Mouse (Mus musculus) Muller cell, postnatal 12 days (primary cell): ENCODE data around the gene Gm20458.

Source experiments
- DNase-seq: peaks from one replicate; pipeline ENCODE4 v3.0.0-alpha.2; 2015; ENCODE audit errors: inconsistent ontology term

Gm20458 gene

GRCm38 (mm10) chr2:164500511-164500910 is 39.7 kb downstream of the Gm20458 start:
- DNase-seq: no peak

DNA sequence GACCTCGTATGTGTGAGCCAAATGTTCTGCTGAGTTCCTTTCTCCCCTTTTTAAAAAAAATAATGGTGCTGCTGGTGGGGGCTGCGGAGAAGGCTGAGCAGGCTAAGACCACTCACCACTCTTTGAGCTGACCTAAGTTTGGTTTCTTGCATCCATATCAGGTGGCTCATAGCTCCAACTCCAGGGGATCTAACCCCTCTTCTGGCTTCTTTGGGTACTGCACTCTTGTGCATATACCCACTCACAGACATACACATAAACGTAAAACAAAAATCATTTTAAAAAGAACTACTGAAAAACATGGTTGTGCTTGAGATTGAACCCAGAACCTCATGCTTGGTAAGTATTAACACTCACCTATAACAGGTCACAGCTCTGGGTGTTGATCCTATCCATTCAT is 44.2 kb downstream of the Gm20458 start:
- no peak for DNase-seq

DNA sequence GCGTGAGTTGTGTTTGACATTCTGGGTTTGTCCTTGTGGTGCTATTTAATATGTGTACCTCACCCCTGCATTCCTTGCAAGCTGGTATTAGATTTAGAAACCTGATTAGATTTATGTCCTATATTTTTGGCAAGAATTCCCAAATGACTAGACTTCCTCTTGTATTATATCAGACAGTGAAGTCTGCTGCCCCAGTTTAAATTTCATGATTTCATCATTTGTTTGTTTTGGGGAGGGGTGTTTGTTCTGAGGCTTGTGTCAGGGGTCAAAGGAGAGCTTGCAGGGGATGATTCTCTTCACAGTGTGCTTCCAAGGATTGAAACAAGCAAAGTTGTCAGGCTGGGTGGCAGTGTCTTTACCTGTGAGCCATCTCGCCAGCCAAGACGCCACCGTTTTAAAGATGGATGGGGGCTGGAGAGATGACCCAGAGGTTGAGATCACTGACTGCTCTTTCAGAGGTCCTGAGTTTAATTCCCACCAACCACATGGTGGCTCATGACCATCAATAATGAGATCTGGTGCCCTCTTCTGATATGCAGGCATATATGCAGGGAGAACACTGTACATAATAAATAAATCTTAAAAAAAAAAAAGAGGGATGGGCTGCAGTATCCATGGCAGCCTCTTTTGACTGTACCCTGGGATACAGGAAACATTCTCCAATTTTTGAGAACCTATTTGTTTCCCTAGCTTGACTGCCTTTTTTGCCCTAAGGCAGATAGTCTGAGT is 45.0 kb downstream of the Gm20458 start:
- DNase-seq: no peak

DNA sequence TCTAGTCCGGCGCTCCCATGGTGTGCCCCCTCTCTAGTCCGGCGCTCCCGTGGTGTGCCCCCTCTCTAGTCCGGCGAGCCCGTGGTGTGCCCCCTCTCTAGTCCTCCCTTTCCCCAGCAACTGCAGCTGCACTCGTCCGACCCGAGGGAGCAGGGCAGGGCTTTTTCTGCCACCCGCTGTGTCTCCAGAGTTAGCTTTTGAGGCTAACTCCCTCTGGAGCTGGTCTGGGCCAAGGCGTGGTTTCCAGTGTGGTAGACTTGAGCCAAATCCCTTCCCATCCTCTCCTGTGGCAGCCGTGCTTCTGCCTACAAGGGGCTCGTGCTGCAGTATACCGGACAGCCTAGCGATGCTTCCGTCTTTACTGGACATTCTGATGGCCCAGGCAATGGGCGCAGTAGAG is 47.0 kb downstream of the Gm20458 start:
- DNase-seq: no peak

DNA sequence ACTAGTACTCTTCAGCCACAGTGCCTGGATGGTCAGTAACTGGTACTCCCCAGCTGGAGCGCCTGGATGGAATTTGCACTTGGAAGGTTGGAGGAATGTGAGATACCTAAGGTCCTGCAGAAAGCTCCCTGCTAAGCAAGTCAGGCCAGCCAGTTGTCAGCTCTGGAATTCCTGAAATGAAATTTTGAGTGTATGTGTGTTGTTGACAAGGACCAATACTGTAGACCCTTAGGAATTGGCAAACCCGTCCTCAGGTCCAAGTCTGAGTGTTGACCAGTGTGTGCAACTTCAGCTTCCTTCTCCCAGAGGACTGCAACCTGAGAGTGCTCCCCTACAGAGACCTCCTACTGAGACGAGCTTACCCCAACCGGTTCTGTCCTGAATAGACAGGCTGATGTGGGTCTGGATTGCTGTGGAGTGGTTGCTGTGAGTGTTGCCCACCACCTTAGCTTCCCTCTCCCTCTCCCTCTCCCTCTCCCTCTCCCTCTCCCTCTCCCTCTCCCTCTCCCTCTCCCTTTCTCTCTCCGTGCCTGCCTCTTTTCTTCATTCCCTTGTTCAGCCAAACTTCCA is 49.9 kb downstream of the Gm20458 start:
- DNase-seq: no peak

- no peak for DNase-seq
Measured at GRCm38 (mm10) chr2:164512121-164512909, 51.5 kb downstream of the Gm20458 start.

GRCm38 (mm10) chr2:164513389-164513788 is 52.6 kb downstream of the Gm20458 start:
- peak; percentile 93 for DNase-seq

DNA sequence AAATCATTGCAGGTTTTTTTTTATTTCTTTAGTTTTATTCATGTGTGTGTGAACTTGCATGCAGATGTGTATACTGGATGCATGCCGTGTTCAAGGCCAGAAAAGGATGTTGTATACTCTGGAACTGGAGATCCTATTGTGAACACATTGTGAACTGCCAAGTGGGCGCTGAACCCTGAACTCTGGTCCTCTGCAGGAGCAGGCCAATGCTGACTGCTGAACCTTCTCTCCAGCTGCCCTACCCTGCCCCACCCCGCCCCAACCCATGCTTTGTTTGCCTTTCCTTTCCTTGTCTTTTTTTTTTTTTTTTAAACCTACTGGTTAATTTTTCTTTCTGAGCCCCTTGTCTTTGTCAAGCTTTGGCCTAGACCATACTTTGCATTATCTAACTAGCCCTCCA is 54.1 kb downstream of the Gm20458 start:
- DNase-seq: no peak

DNA sequence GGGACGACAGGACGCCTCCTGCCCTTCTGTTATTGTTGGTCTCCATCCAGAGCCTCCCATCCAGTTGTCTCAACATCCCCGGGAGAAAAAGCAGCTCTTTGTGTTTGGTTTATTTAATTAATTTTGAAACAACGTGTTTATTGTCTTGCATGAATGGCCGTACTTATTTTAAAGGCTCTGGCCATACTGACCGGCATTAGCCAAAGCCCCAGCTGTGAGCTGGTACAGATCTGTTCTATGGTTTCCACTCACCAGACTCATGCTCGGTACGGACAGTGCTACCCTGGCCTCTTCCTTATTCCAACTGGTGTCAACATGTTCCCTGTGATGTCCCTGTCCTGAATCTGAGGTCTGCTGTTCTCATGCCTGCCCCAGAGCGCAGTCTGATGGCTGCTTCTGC is 55.1 kb downstream of the Gm20458 start:
- no peak for DNase-seq

GRCm38 (mm10) chr2:164516592-164516991 is 55.8 kb downstream of the Gm20458 start:
- DNase-seq: peak; percentile 48

DNA sequence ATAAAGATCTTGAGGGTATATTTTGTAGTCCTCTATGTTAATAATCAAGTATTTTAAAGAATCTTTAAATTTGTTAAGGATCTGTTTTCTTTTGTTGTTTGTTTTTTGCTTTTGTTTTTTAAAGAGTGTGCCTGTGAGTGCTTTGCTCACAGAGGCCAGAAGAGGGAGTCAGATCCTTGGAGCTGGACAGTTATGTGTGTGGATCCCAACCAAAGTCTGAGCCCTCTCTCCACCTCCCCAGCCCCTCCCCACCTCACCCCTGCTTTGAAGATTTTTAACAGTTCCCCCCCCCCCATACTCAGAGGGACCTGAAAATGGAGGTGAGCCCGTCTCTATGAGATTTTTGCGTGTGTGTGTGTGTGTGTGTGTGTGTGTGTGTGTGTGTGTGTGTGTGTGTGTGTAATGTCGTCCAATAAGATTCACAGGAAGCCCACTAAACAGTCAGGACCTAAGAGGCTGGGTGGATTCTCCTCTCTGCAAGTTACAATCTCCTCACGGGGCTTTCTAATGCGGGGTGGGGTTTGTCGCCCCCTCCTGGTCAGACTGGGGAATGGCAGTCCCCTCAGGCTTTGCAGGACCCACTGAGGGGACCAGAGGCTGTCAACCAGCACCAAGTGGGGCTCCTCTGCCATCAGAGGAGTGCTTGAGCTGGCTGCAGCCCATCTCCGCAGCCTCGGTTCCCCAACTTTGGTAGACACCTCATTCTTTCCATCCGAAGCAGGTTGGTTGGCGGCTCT is 56.9 kb downstream of the Gm20458 start:
- peak; percentile 52 for DNase-seq

- DNase-seq: no peak
Measured at GRCm38 (mm10) chr2:164518266-164519170, 57.8 kb downstream of the Gm20458 start.

DNA sequence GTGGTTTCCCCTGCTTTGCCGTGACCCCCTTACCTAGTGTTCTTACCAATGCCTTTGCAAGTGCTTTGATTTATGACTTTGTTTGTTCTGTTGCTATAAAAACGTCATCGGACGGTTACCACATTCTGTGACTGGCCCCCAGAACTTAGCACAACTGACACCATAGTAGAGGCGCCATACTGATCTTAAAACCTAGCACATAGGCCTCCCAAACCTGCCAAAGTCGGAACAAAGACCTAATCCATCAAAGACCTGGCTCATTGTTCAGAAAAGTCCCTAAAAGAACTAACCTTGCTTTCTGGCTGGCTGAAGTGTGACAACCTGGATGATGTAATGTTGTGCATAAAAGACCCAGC is 58.4 kb downstream of the Gm20458 start:
- DNase-seq: no peak

- peak; percentile 77 for DNase-seq
Measured at GRCm38 (mm10) chr2:164520782-164521181, 60.0 kb downstream of the Gm20458 start.

- peak; percentile 90 for DNase-seq
Measured at GRCm38 (mm10) chr2:164521841-164522240, 61.1 kb downstream of the Gm20458 start.

- no peak for DNase-seq
Measured at GRCm38 (mm10) chr2:164522280-164522679, 61.5 kb downstream of the Gm20458 start.

GRCm38 (mm10) chr2:164523301-164523773 is 62.6 kb downstream of the Gm20458 start:
- DNase-seq: no peak

- DNase-seq: no peak
Measured at GRCm38 (mm10) chr2:164528557-164528956, 67.8 kb downstream of the Gm20458 start.

GRCm38 (mm10) chr2:164531169-164531568 is 70.4 kb downstream of the Gm20458 start:
- DNase-seq: peak; percentile 45

DNA sequence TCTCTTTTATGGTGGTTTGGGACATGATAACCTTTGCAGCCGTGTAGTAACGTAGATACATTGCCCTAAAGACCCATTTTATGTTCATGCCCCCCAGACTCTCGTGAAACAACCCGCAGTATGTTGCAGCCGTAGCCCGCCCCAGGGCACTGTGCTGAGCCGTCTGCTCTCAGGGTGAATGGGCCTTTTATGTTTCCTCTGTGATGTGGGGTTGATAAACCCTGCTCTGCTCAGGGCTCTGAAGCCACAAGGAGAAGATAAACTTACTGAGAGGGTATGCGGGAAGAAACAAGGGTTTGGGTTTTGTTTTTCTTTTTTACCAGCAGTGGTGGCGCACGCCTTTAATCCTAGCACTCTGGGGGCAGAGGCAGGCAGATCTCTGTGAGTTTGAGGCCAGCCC is 73.5 kb downstream of the Gm20458 start:
- no peak for DNase-seq

DNA sequence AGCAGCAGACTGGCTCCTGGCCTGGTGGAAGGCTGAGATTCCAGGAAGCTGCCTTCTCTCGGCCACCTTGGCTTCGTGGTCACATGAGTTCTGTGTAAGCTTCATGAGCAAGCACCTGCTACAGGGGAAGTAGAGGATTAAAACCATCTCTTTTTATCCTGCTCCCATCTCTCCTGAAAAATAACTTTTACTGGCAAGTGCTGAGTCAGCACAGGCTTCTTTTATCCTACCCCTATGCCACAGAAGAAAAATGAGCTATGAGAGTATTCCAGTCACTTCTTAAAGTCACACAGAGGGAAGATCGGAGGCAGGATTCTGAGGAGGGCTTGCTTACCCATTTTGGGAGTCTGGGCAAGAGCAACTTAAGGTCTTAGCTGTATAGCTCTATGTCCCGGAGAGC is 76.2 kb downstream of the Gm20458 start:
- no peak for DNase-seq
